Mouse (Mus musculus): Measurements from ENCODE around the gene Nrm. TPM values are rescaled to one million over a fixed set of nuclear protein-coding genes. Genes with fewer than 3 reads are reported as not detected.

Nrm gene
- polyA plus RNA-seq, 1 experiment from 2014 or later: 38.7 TPM

GRCm38 (mm10) chr17:35843514-35843913 lies 17.6 kb upstream of the Nrm start:
- Histone ChIP-seq H3K9ac (no peak overlapping the region), H3K4me1 (replicated peaks) (peaks cover 18% of the 10 kb centered on the region), H3K27ac (no peak overlapping the region), H3K36me3 (peaks cover 37% of the 10 kb centered on the region), H3K4me3 (no peak overlapping the region), H3K27me3 (no peaks in the 10 kb centered on the region), H3K9me3 (replicated peaks) (no peaks in the 10 kb centered on the region), H3K4me2 (0 out of 2 replicates have a peak overlapping the region, but pooled peaks have one; percentile 66)
- WGBS: 86% methylated on average over 3 of the region's 3 CpGs
- no peak for ATAC-seq (replicated peaks; ENCODE audit: insufficient number of reproducible peaks, insufficient read depth, low FRiP score, low read depth)

DNA sequence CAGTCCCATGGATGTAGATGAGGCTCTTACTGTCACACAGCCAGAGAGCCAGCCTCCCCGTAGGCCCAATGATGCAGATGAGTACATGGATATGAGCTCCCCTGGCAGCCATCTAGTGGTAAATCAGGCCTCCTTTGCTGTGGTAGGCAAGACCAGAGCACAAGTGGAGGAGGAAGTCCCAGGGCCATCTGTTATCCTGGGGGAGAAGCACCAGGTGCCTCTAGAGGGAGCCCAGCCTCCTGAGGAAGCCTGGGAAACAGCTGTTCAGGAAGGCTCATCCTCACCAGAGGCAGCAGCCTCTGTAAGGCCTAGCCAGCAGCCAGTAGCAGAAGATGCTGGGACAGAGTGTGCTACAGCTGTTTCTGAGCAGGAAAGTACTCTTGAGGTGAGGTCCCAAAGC lies 13.0 kb upstream of the Nrm start:
- ATAC-seq (replicated peaks; ENCODE audit: insufficient number of reproducible peaks, insufficient read depth, low FRiP score, low read depth): peak; percentile 56; the same call in 1 of the 2 replicates

DNA sequence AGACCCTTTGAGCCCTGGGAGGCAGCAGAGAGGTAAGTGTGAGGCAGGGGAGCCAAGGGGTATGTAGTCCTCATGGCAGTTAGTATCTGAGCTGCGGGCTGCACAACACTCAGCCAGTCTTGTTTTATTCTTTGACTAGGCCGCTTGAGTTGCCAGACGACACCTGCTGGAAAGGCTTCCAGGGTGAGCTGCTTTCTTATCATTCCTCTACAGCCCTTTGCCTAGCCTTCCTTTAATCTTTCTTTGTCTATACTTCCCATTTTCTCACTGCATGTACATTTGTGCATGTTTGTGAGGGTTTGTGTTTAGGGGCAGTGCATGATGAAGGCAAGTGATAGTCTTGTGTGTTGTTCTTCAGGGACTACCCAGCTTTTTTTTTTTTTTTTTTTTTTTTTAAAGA lies 10.1 kb upstream of the Nrm start:
- H3K4me3 ChIP-seq: no peak overlapping the region
- H3K9ac ChIP-seq: no peak overlapping the region
- ATAC-seq (replicated peaks; ENCODE audit: insufficient number of reproducible peaks, insufficient read depth, low FRiP score, low read depth): no peak
- no peak overlapping the region for H3K4me2 ChIP-seq
- peaks cover 78% of the 10 kb centered on the region for H3K36me3 ChIP-seq
- H3K27me3 ChIP-seq: no peaks in the 10 kb centered on the region
- no peak overlapping the region for H3K27ac ChIP-seq
- H3K4me1 ChIP-seq (replicated peaks): no peaks in the 10 kb centered on the region
- H3K9me3 ChIP-seq (replicated peaks): no peaks in the 10 kb centered on the region
- WGBS: 78% methylated on average over 3 of the region's 3 CpGs

More for the DNA sequence above, 13.0 kb upstream of the Nrm start:
- H3K27me3 ChIP-seq: no peaks in the 10 kb centered on the region
- WGBS: 58% methylated on average over 1 of the region's 1 CpGs
- H3K9ac ChIP-seq: no peak overlapping the region
- no peaks in the 10 kb centered on the region for H3K9me3 ChIP-seq (replicated peaks)
- no peak overlapping the region for H3K27ac ChIP-seq
- no peak overlapping the region for H3K4me2 ChIP-seq
- H3K4me3 ChIP-seq: no peak overlapping the region
- H3K4me1 ChIP-seq (replicated peaks): no peaks in the 10 kb centered on the region
- H3K36me3 ChIP-seq: peaks cover 79% of the 10 kb centered on the region

GRCm38 (mm10) chr17:35859371-35859770 lies 1.7 kb upstream of the Nrm start:
- peaks cover 8% of the 10 kb centered on the region for H3K4me1 ChIP-seq (replicated peaks)
- no peaks in the 10 kb centered on the region for H3K9me3 ChIP-seq (replicated peaks)
- ATAC-seq (replicated peaks; ENCODE audit: insufficient number of reproducible peaks, insufficient read depth, low FRiP score, low read depth): no peak
- 98% methylated on average over 1 of the region's 1 CpGs for WGBS
- no peak overlapping the region for H3K9ac ChIP-seq
- no peaks in the 10 kb centered on the region for H3K27me3 ChIP-seq
- no peak overlapping the region for H3K4me3 ChIP-seq
- H3K4me2 ChIP-seq: no peak overlapping the region
- no peak overlapping the region for H3K27ac ChIP-seq
- H3K36me3 ChIP-seq: peaks cover 19% of the 10 kb centered on the region

GRCm38 (mm10) chr17:35859835-35860234 lies 1.3 kb upstream of the Nrm start:
- H3K9me3 ChIP-seq (replicated peaks): no peaks in the 10 kb centered on the region
- no peak overlapping the region for H3K27ac ChIP-seq
- no peak overlapping the region for H3K9ac ChIP-seq
- H3K4me1 ChIP-seq (replicated peaks): peaks cover 11% of the 10 kb centered on the region
- H3K36me3 ChIP-seq: peaks cover 18% of the 10 kb centered on the region
- no peak for ATAC-seq (replicated peaks; ENCODE audit: insufficient number of reproducible peaks, insufficient read depth, low FRiP score, low read depth)
- H3K27me3 ChIP-seq: no peaks in the 10 kb centered on the region
- H3K4me3 ChIP-seq: no peak overlapping the region
- no peak overlapping the region for H3K4me2 ChIP-seq
- WGBS: 44% methylated on average over 2 of the region's 2 CpGs

DNA sequence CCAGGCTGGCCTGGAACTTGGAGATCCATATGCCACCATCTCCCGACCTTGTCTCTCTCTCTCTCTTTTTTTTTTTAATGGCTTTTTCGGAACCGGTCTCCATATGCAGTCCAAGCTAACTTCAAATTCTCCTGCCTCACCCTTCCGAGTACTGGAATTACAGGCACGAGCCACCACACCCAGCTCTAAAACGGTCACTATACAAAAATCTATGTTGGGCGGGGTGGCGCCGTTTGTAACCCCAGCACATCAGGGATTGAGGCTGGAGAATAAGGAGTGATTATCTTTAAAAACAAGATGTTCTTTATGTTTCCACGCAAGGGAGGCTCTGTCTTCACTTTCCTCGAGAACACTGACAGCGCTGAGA lies 304 bp upstream of the Nrm start:
- Histone ChIP-seq H3K4me2 (peak overlapping the region; percentile 68), H3K27me3 (no peaks in the 10 kb centered on the region), H3K9ac (peak overlapping the region; percentile 70), H3K36me3 (peaks cover 18% of the 10 kb centered on the region), H3K27ac (peak overlapping the region; percentile 94), H3K4me1 (replicated peaks) (peaks cover 15% of the 10 kb centered on the region), H3K4me3 (peak overlapping the region; percentile 72), H3K9me3 (replicated peaks) (no peaks in the 10 kb centered on the region)
- ATAC-seq (replicated peaks; ENCODE audit: insufficient number of reproducible peaks, insufficient read depth, low FRiP score, low read depth): no peak
- WGBS: 4% methylated on average over 12 of the region's 12 CpGs

- Histone ChIP-seq H3K27me3 (no peaks in the 10 kb centered on the region), H3K36me3 (no peaks in the 10 kb centered on the region), H3K4me2 (peak overlapping the region; percentile 94), H3K27ac (peak overlapping the region; percentile 99), H3K9ac (peak overlapping the region; percentile 81), H3K4me1 (replicated peaks) (peaks cover 46% of the 10 kb centered on the region), H3K4me3 (peak overlapping the region; percentile 77), H3K9me3 (replicated peaks) (no peaks in the 10 kb centered on the region)
- 30% methylated on average over 10 of the region's 10 CpGs for WGBS
- no peak for ATAC-seq (replicated peaks; ENCODE audit: insufficient number of reproducible peaks, insufficient read depth, low FRiP score, low read depth)
Observed at GRCm38 (mm10) chr17:35864832-35865353, 3.8 kb downstream of the Nrm start.

GRCm38 (mm10) chr17:35865481-35866280 lies 4.6 kb downstream of the Nrm start, which contains the start of gene Ppp1r18:
Ppp1r18 (plus strand) TSS chr17:35865593.
- H3K27ac ChIP-seq: peak within 1 kb of the TSS; percentile 99
- under 1% methylated on average over 48 of the region's 48 CpGs for WGBS
- peak within 1 kb of the TSS; percentile 81 for H3K9ac ChIP-seq
- no peaks in the 10 kb centered on the region for H3K27me3 ChIP-seq
- peak; percentile 73 for ATAC-seq (replicated peaks; ENCODE audit: insufficient number of reproducible peaks, insufficient read depth, low FRiP score, low read depth)
- H3K9me3 ChIP-seq (replicated peaks): no peaks in the 10 kb centered on the region
- H3K4me2 ChIP-seq: peak within 1 kb of the TSS; percentile 94
- peak within 1 kb of the TSS; percentile 77 for H3K4me3 ChIP-seq
- peaks cover 50% of the 10 kb centered on the region for H3K4me1 ChIP-seq (replicated peaks)
- no peaks in the 10 kb centered on the region for H3K36me3 ChIP-seq

GRCm38 (mm10) chr17:35866281-35866831 lies 5.2 kb downstream of the Nrm start:
- under 1% methylated on average over 37 of the region's 38 CpGs for WGBS
- H3K4me1 ChIP-seq (replicated peaks): peaks cover 54% of the 10 kb centered on the region
- no peaks in the 10 kb centered on the region for H3K9me3 ChIP-seq (replicated peaks)
- peak overlapping the region; percentile 77 for H3K4me3 ChIP-seq
- peak overlapping the region; percentile 99 for H3K27ac ChIP-seq
- peak overlapping the region; percentile 94 for H3K4me2 ChIP-seq
- ATAC-seq (replicated peaks; ENCODE audit: insufficient number of reproducible peaks, insufficient read depth, low FRiP score, low read depth): peak; percentile 61
- no peaks in the 10 kb centered on the region for H3K27me3 ChIP-seq
- H3K9ac ChIP-seq: peak overlapping the region; percentile 81
- H3K36me3 ChIP-seq: no peaks in the 10 kb centered on the region

DNA sequence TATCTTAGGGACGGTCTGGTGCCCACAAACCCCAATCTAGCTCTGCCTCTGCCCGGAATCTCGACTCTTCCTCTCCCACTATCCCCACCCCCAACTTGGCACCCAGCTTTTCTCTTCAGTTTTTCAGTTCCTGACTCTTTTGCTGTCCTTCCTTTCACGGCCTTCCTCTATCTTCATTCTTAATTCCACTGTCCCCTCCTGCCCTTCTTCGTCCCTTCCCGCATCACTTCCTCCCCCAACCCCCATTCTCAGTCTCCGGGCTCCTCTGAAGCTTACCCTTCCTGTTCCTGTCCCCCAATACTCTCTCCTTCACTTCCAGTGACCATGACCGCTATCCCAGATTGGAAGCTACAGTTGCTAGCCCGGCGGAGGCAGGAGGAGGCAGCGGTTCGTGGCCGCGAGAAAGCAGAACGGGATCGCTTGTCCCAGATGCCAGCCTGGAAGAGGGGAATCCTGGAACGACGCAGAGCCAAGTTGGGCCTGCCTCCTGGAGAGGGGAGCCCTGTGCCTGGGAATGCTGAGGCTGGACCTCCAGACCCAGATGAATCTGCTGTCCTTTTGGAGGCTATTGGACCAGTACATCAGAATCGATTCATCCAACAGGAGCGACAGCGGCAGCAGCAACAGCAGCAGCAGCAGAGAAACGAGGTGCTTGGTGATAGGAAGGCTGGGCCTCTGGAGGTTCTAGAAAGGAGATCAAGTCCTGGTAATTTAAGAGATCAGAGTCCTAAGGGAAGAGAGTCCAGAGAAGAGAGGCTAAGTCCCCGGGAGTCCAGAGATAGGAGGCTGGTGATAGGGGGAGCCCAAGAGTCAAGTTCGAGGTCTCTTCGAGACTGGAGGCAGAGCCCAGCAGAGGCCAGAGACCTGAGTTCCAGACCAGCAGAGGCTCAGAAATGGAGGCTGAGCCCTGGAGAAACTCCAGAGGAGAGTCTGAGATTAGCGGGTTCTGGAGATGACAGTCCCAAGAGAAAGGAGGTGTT lies 6.1 kb downstream of the Nrm start:
- ATAC-seq (replicated peaks; ENCODE audit: insufficient number of reproducible peaks, insufficient read depth, low FRiP score, low read depth): no peak
- H3K9me3 ChIP-seq (replicated peaks): no peaks in the 10 kb centered on the region
- H3K36me3 ChIP-seq: no peaks in the 10 kb centered on the region
- H3K4me2 ChIP-seq: peak overlapping the region; percentile 94
- peaks cover 58% of the 10 kb centered on the region for H3K4me1 ChIP-seq (replicated peaks)
- WGBS: 7% methylated on average over 26 of the region's 26 CpGs
- H3K27ac ChIP-seq: peak overlapping the region; percentile 99
- H3K9ac ChIP-seq: peak overlapping the region; percentile 81
- peak overlapping the region; percentile 77 for H3K4me3 ChIP-seq
- no peaks in the 10 kb centered on the region for H3K27me3 ChIP-seq

All from heart, embryonic 15.5 days (tissue).